Mouse (Mus musculus): ENCODE results near the gene Srp68. TPM values are rescaled to one million over a fixed set of nuclear protein-coding genes. Genes with fewer than 3 reads are reported as not detected.

The Srp68 gene
- polyA plus RNA-seq, 1 experiment, result 53.8 TPM

DNA sequence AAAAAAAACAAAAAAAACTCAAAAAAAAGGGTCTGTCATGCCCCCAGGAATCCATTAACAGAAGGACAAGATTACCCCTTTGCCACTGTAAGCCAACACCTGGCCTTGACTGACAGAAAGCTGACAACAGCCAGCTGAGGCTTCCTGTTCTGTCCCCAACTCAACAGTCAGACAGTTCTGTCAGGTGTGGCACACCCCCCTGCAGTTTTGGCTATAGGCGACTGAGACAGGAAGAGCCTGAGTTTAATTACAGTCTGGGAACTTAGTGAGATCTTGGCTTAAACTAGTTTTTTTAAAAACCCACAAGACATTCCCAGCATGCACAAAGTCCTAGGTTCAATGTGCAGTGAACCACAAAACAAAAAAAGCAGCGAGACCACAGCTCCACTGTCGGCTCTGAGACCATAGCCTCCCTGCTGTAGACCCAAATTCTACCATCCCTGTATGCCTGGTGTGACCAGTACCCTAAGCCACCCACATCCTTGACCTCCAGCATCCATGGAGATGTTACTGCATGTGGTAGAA lies 20.9 kb downstream of the Srp68 start:
- Histone ChIP-seq H3K4me1 (ENCODE audit: control insufficient read depth, insufficient read depth, low read length) (peaks cover 21% of the 10 kb centered on the region), H3K4me3 (ENCODE audit: insufficient read depth, low read depth, low read length) (no peak overlapping the region), H3K27ac (ENCODE audit: insufficient read depth, low read depth, low read length) (peak overlapping the region; percentile 72), H3K36me3 (ENCODE audit: control insufficient read depth, insufficient read depth, low read length) (peaks cover 2% of the 10 kb centered on the region; the same call in 1 of the 2 replicates), H3K27me3 (replicated peaks; ENCODE audit: control insufficient read depth, insufficient read depth, low read length) (no peaks in the 10 kb centered on the region)
- 39% methylated on average over 3 of the region's 3 CpGs for WGBS
- DNase-seq, result peak; percentile 82
- TF ChIP-seq CTCF (conservative IDR thresholded peaks at IDR 0.05; ENCODE audit: insufficient read depth, insufficient read length, low read depth, low read length), result no peak
- no peak for TF ChIP-seq POLR2A (IDR thresholded peaks at IDR 0.05; ENCODE audit: low read depth, low read length)

DNA sequence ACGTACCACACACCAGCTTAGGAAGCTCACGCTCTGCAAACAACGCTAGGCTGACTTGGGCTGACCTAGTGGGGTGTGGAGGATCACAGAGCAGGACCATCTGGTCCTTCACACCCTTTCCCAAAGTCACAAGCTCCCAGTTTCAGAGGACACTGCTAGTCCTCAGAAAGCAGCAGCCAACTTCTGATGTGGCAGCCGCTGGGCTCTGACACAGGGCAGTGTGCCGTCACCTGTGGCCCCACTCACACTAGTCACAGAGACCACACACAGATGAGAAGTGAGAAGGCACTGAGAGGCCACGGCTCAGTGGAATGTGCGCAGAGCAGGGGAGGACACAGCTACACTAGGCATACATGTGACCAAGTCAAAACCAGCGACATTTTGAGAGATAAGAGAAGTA lies 23.1 kb downstream of the Srp68 start:
- TF ChIP-seq CTCF (conservative IDR thresholded peaks at IDR 0.05; ENCODE audit: insufficient read depth, insufficient read length, low read depth, low read length) (no peak), POLR2A (IDR thresholded peaks at IDR 0.05; ENCODE audit: low read depth, low read length) (no peak)
- H3K4me3 ChIP-seq (ENCODE audit: insufficient read depth, low read depth, low read length), result no peak overlapping the region
- peaks cover 5% of the 10 kb centered on the region; the same call in 1 of the 2 replicates for H3K36me3 ChIP-seq (ENCODE audit: control insufficient read depth, insufficient read depth, low read length)

GRCm38 (mm10) chr11:116247502-116248222 lies 26.4 kb downstream of the Srp68 start:
- Histone ChIP-seq H3K27ac (ENCODE audit: insufficient read depth, low read depth, low read length) (0 out of 2 replicates have a peak overlapping the region, but pooled peaks have one; percentile 6), H3K27me3 (replicated peaks; ENCODE audit: control insufficient read depth, insufficient read depth, low read length) (no peaks in the 10 kb centered on the region), H3K36me3 (ENCODE audit: control insufficient read depth, insufficient read depth, low read length) (peaks cover 5% of the 10 kb centered on the region; the same call in 1 of the 2 replicates), H3K4me3 (ENCODE audit: insufficient read depth, low read depth, low read length) (no peak overlapping the region), H3K4me1 (ENCODE audit: control insufficient read depth, insufficient read depth, low read length) (peaks cover 23% of the 10 kb centered on the region; the same call in 1 of the 2 replicates)
- peak; percentile 69 for DNase-seq
- 48% methylated on average over 14 of the region's 14 CpGs for WGBS
- TF ChIP-seq CTCF (conservative IDR thresholded peaks at IDR 0.05; ENCODE audit: insufficient read depth, insufficient read length, low read depth, low read length) (no peak), POLR2A (IDR thresholded peaks at IDR 0.05; ENCODE audit: low read depth, low read length) (no peak)

More for the DNA sequence above, 23.1 kb downstream of the Srp68 start:
- DNase-seq, result peak; percentile 2
- no peaks in the 10 kb centered on the region for H3K27me3 ChIP-seq (replicated peaks; ENCODE audit: control insufficient read depth, insufficient read depth, low read length)
- H3K27ac ChIP-seq (ENCODE audit: insufficient read depth, low read depth, low read length), result no peak overlapping the region
- H3K4me1 ChIP-seq (ENCODE audit: control insufficient read depth, insufficient read depth, low read length), result peaks cover 32% of the 10 kb centered on the region
- 83% methylated on average over 8 of the region's 8 CpGs for WGBS

DNA sequence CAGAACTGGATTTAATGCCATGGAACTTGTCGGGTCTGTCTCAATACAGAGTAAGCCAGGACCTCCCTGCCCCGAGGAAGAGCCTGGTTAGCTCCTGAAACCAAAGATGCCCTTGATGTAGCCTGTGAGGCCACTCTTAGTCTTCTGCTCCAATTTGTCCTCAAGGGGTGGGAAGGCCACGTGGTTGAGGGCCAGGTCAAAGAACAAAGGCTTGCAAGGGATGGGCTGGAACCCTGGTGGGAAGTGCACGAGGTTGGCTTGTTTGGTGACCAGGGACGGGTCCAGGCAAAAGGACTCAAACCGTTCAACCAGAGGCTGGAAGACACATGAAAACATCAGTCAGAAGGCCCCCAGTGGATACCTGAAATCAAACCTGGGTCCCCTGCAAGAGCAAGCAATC lies 28.4 kb downstream of the Srp68 start:
- WGBS, result 52% methylated on average over 6 of the region's 6 CpGs
- H3K36me3 ChIP-seq (ENCODE audit: control insufficient read depth, insufficient read depth, low read length), result peaks cover 4% of the 10 kb centered on the region; the same call in 1 of the 2 replicates
- H3K27ac ChIP-seq (ENCODE audit: insufficient read depth, low read depth, low read length), result no peak overlapping the region
- no peak for TF ChIP-seq CTCF (conservative IDR thresholded peaks at IDR 0.05; ENCODE audit: insufficient read depth, insufficient read length, low read depth, low read length)
- no peak for TF ChIP-seq POLR2A (IDR thresholded peaks at IDR 0.05; ENCODE audit: low read depth, low read length)
- no peaks in the 10 kb centered on the region for H3K27me3 ChIP-seq (replicated peaks; ENCODE audit: control insufficient read depth, insufficient read depth, low read length)
- DNase-seq, result peak; percentile 88
- H3K4me3 ChIP-seq (ENCODE audit: insufficient read depth, low read depth, low read length), result no peak overlapping the region
- H3K4me1 ChIP-seq (ENCODE audit: control insufficient read depth, insufficient read depth, low read length), result peaks cover 32% of the 10 kb centered on the region

GRCm38 (mm10) chr11:116244580-116244979 lies 29.4 kb downstream of the Srp68 start:
- H3K27ac ChIP-seq (ENCODE audit: insufficient read depth, low read depth, low read length), result peak overlapping the region; percentile 61; the same call in 1 of the 2 replicates
- TF ChIP-seq CTCF (conservative IDR thresholded peaks at IDR 0.05; ENCODE audit: insufficient read depth, insufficient read length, low read depth, low read length) (no peak), POLR2A (IDR thresholded peaks at IDR 0.05; ENCODE audit: low read depth, low read length) (no peak)
- 40% methylated on average over 8 of the region's 8 CpGs for WGBS
- peaks cover 4% of the 10 kb centered on the region; the same call in 1 of the 2 replicates for H3K36me3 ChIP-seq (ENCODE audit: control insufficient read depth, insufficient read depth, low read length)
- H3K27me3 ChIP-seq (replicated peaks; ENCODE audit: control insufficient read depth, insufficient read depth, low read length), result no peaks in the 10 kb centered on the region
- peak; percentile 65 for DNase-seq
- H3K4me1 ChIP-seq (ENCODE audit: control insufficient read depth, insufficient read depth, low read length), result peaks cover 32% of the 10 kb centered on the region
- H3K4me3 ChIP-seq (ENCODE audit: insufficient read depth, low read depth, low read length), result no peak overlapping the region

DNA sequence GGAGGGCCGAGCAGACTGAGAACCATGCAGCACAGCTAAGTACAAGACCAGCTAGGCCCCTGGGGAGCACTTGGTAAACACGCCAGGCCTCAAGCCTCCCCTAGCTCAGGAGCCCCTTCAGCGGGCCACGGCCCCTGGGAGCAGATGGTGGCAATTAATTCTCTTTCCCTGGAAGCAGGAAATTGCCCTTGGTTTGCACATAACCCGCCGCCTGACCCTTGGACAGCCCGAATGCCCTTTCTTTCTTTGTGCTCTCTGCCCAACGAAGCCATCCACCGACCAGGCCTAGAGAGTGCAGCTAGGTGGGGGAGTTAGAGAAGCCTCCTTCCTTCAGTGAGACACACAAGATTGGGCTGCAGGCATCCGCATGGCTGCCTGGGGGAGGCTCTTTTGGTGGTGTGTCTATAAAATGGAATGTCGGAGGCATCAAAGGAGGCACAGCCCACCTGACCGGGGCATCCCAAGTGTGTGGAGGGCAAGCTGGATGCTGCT lies 32.2 kb downstream of the Srp68 start:
- TF ChIP-seq POLR2A (IDR thresholded peaks at IDR 0.05; ENCODE audit: low read depth, low read length), result no peak
- TF ChIP-seq CTCF (conservative IDR thresholded peaks at IDR 0.05; ENCODE audit: insufficient read depth, insufficient read length, low read depth, low read length), result no peak
- no peak overlapping the region for H3K4me3 ChIP-seq (ENCODE audit: insufficient read depth, low read depth, low read length)
- peaks cover 4% of the 10 kb centered on the region; the same call in 1 of the 2 replicates for H3K36me3 ChIP-seq (ENCODE audit: control insufficient read depth, insufficient read depth, low read length)
- 38% methylated on average over 12 of the region's 12 CpGs for WGBS
- peak; percentile 80 for DNase-seq
- H3K27me3 ChIP-seq (replicated peaks; ENCODE audit: control insufficient read depth, insufficient read depth, low read length), result no peaks in the 10 kb centered on the region
- H3K27ac ChIP-seq (ENCODE audit: insufficient read depth, low read depth, low read length), result no peak overlapping the region
- H3K4me1 ChIP-seq (ENCODE audit: control insufficient read depth, insufficient read depth, low read length), result peaks cover 22% of the 10 kb centered on the region

DNA sequence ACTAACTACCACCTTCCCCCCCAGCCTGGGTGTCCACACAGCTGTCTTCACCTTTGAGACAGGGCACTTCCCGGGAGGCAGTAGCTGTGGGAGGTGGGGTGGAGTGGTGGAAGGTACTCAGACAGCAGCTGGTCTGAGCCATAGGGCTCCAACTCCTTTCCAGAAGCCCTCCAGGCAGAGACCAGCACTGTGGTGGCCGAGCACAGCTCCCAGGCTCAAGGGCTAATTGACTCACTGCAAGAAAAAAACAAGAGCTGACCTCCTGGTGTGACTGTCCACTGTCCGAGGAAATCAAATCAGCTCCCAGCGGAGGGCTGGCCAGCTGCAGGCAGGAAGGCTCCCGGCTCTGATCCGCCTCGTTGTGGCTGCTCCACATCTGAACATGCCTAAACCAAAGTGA lies 34.2 kb downstream of the Srp68 start:
- H3K4me3 ChIP-seq (ENCODE audit: insufficient read depth, low read depth, low read length), result no peak overlapping the region
- peaks cover 21% of the 10 kb centered on the region for H3K4me1 ChIP-seq (ENCODE audit: control insufficient read depth, insufficient read depth, low read length)
- no peak for DNase-seq
- no peaks in the 10 kb centered on the region for H3K36me3 ChIP-seq (ENCODE audit: control insufficient read depth, insufficient read depth, low read length)
- WGBS, result 46% methylated on average over 7 of the region's 7 CpGs
- no peaks in the 10 kb centered on the region for H3K27me3 ChIP-seq (replicated peaks; ENCODE audit: control insufficient read depth, insufficient read depth, low read length)
- no peak overlapping the region for H3K27ac ChIP-seq (ENCODE audit: insufficient read depth, low read depth, low read length)
- TF ChIP-seq CTCF (conservative IDR thresholded peaks at IDR 0.05; ENCODE audit: insufficient read depth, insufficient read length, low read depth, low read length) (no peak), POLR2A (IDR thresholded peaks at IDR 0.05; ENCODE audit: low read depth, low read length) (no peak)
